Mouse (Mus musculus) mature B cell (primary cell): ENCODE measurements around the gene Rabgap1l.

Experiments
- in situ Hi-C: fragments of 300-500 bp; cut with MboI; formaldehyde crosslinking; loops from 2 replicates; pipeline ENCODE4 v1.14.3; 2019

The Rabgap1l gene

GRCm38 (mm10) chr1:160792686-160793355 is at the start of gene Rabgap1l:
TSS of gene Rabgap1l (minus strand) at chr1:160793211.
- in situ Hi-C loops, result no loop called here

DNA sequence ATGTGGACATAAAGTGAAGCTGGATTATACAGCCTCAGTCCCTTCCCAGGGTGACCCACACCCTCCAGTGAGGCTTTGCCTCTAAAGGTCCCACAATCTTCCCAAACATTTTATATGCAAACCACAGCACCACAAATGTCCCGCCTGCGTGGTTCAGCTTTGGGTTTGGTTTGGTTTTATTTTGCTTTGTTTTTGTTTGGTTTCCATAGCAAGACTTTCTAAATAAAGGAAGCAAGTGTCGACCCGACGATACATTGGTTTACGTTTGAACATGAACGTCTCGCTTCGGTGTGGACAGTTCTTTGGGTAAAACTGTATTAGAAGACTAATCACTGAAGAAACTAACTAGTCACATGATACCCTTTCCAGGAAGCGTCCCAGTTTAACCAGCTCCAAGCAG is 49.6 kb upstream of the Rabgap1l start:
- in situ Hi-C loops, result no loop called here

DNA sequence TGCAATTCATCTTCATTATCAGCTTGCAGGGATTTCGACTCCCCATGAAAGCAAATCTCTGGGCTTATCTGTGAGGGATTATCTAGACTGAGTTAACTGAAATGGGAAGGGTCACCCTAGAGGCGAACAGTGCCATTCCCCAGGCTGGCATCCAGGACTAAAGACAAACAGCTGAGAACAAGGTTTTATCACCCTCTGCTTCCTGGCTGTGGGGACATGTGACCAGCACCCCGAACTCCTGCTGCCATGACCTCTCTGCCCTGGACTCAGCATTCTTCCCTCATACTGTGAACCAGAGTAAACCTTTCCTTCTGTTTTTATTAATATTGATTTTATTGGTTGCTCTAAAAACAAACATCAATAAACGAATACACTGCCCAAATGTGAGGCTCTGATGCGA is 47.6 kb upstream of the Rabgap1l start:
- in situ Hi-C loops, result no loop called here

- in situ Hi-C loops, result no loop called here
Observed at GRCm38 (mm10) chr1:160839095-160839494, 46.1 kb upstream of the Rabgap1l start.

DNA sequence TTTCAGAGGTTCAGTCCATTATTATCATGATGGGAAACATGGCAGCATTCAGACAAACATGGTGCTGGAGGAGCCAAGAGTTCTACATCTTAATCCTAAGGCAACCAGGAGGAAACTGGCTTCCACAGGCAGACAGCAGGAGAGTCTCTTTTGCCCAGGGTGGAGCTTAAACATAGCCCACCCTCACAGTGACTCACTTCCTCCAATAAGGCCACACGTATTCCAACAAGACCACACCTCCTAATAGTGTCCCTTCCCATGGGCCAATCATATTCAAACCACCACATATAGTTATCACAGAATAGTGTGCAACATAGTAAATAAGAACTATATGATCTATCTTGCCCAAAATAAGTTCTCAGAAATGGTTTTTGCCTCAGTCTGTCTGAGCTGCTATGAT is 41.4 kb upstream of the Rabgap1l start:
- in situ Hi-C loops, result no loop called here

DNA sequence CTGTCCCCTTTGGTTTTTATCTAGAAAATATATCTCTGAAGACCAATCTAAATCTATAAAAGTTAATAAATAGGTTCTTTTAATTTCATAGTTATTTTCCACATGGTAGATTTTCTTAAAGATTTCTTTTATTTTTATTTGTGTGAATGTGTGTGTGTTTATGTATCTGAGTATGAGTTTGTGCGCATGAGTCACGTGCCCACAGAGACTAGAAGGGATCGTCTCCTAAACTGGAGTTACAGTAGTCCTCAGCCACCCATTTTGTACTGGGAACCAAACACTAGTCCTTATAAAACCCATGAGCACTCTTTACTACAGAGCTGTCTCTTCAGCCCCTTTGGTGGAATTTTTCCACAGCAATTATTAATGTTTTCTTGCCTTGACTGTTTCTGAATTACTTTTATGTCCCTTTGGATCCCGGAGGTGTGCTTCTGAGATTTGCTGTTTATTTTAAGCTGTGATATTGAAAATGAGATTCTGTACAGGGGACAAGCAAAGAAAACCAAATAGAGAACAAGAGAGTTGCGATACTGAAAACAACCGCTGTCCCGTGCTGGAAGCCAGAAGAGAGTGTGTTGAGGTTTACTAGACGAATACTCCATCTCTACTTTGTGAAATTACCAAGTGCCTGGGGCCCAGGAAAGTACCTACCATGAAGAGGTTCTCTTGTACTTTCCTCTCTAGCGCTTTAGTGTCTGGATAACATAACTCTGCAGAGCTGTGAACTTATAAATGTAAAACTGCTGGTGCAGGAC is 39.4 kb upstream of the Rabgap1l start:
- in situ Hi-C loops, result no loop called here

DNA sequence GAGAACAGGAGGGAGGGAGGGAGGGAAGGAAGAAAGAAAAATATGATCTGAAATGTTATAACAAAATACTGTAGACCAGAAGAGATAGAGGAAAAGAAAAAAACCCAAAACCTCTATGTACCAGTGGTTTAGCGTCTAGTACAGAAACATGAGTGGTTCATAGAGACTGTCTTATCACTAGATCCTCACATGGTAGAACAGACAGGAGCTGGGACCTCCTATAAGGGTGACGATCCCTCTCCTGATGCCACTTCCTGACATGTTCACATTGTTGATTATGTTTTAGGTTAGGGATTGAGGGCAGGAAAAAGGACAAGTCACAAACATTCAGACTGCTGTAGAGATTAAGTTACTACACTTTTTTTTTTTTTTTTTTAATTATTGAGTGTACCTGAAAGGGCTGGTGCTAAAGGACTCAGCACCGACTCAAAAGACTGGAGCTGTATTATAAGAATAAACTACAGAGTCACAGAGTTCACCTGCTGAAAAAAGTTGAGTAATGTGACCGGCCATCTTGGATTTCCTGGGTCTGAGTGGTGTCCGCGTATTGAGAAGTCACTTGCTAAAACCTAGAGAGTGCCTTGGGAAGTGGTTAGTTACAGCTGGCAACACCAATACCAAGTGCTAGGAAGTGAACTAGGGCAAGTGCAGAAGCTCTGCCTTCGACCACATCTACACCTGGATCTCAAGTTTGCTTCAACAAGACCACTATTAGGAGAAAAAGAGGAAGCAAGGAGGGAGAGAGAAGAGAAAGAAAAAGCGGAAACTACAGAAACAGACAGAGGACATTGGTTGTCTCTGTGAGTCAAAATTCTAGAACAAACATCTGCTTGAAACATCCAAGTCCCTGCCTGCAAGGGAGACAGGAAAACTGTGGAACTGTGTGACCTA is 37.8 kb upstream of the Rabgap1l start:
- in situ Hi-C loops, result no loop called here

- in situ Hi-C loops, result no loop called here
Observed at GRCm38 (mm10) chr1:160825441-160825856, 32.4 kb upstream of the Rabgap1l start.

- in situ Hi-C loops, result no loop called here
Observed at GRCm38 (mm10) chr1:160823638-160824037, 30.6 kb upstream of the Rabgap1l start.

GRCm38 (mm10) chr1:160814198-160814597 is 21.2 kb upstream of the Rabgap1l start:
- in situ Hi-C loops, result no loop called here

DNA sequence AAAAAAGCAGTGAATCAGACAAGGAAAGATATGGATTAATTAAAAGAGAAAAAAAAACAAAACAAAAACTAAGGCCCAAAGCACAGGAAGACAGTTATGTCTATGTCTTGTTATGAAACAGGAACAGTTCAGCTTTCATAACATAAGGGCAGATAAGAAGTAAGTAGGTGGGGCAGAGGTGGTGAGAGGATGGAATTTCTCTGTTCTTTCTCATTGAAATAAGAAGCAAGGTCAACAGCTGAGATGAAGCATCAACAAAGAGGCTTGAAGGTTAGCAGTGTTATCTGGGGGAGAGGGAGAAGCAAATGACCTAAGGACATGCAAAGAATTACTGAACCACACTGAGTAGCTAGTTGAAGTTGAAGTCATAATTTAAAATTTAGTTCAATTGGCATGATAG is 19.4 kb upstream of the Rabgap1l start:
- in situ Hi-C loops, result no loop called here

- in situ Hi-C loops, result no loop called here
Observed at GRCm38 (mm10) chr1:160811930-160812329, 18.9 kb upstream of the Rabgap1l start.

DNA sequence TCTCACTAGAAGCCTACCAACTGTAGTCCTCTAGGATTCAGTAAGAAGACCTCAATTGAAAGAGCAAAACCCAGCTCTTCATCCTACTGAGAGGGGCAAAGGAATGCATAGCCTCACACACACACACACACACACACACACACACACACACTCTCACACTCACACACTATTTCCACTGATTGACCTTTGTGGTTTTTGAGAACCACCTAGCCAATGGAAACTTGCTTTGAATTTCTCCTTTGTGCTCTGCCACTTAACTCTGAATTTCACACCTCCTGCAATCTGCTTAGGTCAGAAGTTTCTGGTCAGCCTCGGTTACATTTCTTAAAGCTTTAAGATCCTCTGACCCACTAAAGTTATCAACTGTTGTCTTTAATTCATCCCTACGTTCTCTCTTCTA is 12.3 kb upstream of the Rabgap1l start:
- in situ Hi-C loops, result no loop called here

GRCm38 (mm10) chr1:160799972-160800371 is 7.0 kb upstream of the Rabgap1l start:
- in situ Hi-C loops, result no loop called here

DNA sequence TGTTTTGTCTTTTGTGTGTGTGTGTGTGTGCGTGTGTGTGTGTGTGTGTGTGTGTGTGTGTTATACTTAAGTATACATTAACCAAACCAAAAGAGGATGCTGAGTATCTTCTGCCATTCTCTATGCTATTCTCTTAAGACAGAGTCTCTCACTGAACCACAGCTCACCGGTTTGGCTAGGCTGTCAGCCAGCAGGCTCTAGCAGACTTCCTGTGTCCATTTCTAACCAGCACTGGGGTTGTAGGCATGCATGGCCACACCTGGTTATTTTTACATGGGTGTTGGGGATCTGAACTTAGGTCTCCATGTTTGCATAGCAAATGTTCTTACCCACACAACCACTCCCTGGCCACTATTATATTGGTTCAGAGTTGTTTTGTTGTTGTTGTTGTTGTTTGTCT is 2.0 kb upstream of the Rabgap1l start:
- in situ Hi-C loops, result no loop called here

DNA sequence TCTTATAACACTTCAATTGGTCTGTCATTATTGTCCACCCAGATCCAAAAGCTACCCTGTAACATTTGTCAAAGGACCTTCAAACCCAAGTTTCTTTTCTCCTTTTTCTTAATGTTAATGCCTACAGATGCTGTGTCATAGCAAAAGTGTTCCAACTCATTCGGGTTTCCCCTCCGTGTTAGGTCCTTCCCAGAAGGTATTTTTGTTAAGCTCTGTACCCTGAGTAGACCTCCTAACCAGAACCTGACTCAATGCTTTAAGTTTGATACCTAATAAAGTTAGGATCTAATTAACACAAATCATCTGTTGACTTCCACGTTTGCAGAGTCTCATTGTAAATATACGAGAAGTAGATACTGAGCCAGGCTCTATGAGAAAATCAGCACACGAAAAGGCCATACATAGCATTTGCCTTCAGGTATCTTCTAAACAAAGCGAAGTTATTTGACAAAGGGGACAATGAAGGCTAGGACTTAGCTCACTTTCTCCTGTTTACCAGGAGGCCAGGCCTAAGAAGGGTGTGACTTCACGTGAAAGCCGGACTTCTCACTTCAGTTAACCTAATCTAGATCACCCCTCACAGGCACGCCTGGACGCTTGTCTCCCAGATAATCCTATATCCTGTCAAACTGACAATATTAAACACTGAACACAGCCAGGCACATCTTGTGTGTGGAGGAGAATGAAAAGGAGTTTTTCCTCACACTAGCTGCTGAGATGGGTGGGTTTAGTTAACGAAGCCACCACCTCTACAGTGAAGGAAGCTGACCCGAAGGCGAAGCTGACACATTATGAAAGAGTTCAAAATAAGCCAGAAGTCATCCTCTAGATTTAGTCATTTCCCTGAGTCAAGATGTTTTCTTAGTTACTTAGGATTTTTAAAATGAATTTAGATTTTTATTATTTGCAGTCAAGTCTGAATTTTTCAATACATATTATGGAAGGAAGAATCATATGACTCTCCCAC is 1.1 kb upstream of the Rabgap1l start:
- in situ Hi-C loops, result no loop called here

DNA sequence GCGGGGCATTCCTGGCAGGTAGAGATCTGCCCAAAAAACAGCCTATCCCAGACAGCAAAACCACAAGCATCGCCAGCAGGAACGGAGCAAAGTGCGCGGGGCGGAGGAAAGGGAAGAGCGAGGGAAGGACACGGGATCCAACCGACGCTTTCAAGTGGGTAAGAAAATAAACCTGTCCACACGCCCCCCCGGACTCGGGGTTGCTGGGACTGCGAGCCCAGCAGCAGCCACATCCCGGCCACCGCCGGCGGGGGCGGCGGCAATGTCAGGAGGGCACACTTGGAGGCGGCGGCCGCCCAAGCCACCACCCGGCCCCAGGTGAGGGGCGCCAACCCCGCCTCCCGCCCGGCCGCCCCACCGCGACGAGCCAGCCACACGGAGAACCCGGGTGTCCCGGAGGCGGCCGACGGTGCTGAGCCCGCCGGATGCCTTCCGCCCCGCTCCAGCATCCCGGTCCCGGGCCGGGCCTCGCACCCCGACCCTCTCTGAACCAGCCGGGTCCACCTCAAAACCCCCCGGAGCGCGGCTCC is 790 bp downstream of the Rabgap1l start:
- in situ Hi-C loops, result no loop called here

GRCm38 (mm10) chr1:160791381-160792155 is 1.4 kb downstream of the Rabgap1l start:
- in situ Hi-C loops, result no loop called here

DNA sequence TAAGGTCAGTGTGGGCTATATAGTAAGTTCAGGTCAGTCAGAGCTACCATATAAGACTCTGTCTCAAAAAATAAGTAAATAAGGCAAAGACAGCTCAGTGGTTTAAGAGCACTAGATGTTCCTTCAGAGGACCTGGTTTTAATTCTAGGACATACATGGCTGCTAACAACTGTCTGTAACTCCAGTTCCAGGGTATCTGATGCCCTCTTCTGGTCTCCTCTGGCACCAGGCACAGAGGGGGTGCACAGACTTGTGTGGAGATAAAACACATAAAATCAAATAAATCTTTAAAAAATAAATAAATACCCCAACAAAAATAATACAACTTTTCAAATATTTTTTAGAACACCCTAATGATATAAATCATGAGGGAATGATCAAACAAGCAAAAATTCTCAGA is 2.4 kb downstream of the Rabgap1l start:
- in situ Hi-C loops, result no loop called here

DNA sequence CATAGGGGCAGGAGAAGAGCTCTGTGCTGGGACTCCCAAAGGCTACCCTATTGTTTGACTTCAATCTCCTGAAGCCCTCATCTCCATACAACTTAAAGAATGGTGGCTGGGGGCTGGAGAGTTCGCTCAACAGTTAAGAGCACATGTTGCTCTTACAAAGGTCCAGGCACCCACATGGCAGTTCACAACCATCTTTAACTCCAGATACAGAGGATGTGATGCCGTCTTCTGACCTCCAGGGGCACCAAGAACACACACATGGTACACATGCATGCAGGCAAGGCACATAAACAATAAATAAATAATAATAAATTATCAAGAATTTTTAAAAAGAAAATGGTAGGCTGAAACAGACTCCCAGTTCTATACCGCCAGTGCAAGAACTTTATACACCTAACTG is 3.1 kb downstream of the Rabgap1l start:
- in situ Hi-C loops, result no loop called here
